Comparison of ENCODE assay signal across 8 mouse cellular contexts in the genomic region with DNA sequence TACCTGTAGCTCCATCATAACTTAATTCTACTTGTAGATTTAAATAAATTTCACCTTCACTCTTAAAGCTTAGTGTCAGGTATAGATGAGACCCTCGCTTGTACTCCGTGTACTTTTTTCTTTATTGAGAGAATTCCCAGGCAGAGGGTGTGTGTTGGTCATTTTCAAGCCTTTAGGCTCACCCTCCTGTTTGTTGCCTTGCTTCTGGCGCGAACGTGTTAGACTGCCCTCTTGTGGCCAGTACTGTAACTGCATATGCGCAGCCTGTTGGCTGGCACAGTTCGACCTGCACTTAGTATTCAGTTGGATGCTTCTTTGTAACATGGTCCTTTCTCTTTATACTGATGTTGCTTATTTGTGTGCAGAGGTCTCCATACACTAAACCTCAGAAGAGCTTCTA.
A peak's percentile ranks its signal among the peaks of the same experiment; 100 is the strongest.
DNase-seq lines count a peak whose midpoint lies in the region; ATAC-seq and TF ChIP-seq lines count a peak whose summit lies in the region.

No protein-coding gene starts in this region.

- no peaks in the 10 kb centered on the region for H3K9me3 ChIP-seq in forebrain, embryonic 10.5 days
- no peaks in the 10 kb centered on the region for H3K9me3 ChIP-seq in hindbrain, embryonic 15.5 days
- no peaks in the 10 kb centered on the region for H3K9me3 ChIP-seq in midbrain, embryonic 13.5 days

- 6% methylated on average over 7 of the region's 7 CpGs for WGBS in forebrain, embryonic 10.5 days
- WGBS in hindbrain, embryonic 15.5 days = 4% methylated on average over 7 of the region's 7 CpGs
- 3% methylated on average over 7 of the region's 7 CpGs for WGBS in midbrain, embryonic 13.5 days

- TF ChIP-seq CTCF in left cerebral cortex, adult 2 months (IDR thresholded peaks at IDR 0.05) = peak; percentile 97

- H3K27me3 ChIP-seq in forebrain, embryonic 10.5 days (ENCODE audit: poor library complexity, severe bottlenecking) = peaks cover 6% of the 10 kb centered on the region; the same call in 1 of the 2 replicates
- no peaks in the 10 kb centered on the region for H3K27me3 ChIP-seq in hindbrain, embryonic 15.5 days
- H3K27me3 ChIP-seq in midbrain, embryonic 13.5 days = peaks cover 14% of the 10 kb centered on the region; the same call in 1 of the 2 replicates

- H3K4me3 ChIP-seq in left cerebral cortex, adult 2 months = no peak overlapping the region
- no peak overlapping the region for H3K4me3 ChIP-seq in forebrain, embryonic 10.5 days
- no peak overlapping the region for H3K4me3 ChIP-seq in hindbrain, embryonic 15.5 days
- no peak overlapping the region for H3K4me3 ChIP-seq in midbrain, embryonic 13.5 days (replicated peaks)

- intact Hi-C loops in left cerebral cortex, adult 2 months (cut with DNase I) = loop anchor here (1.0 to 5.0 kb wide), 4 partner anchors 156 to 448 kb away; no protein-coding TSS in a partner anchor

- ATAC-seq in hindbrain, embryonic 15.5 days (ENCODE audit: low FRiP score, low read depth) = 0 out of 2 replicates have a peak, but pooled peaks have one; percentile 51
- ATAC-seq in midbrain, embryonic 13.5 days = peak; percentile 72; the same call in 1 of the 2 replicates

- peaks cover 6% of the 10 kb centered on the region for H3K4me1 ChIP-seq in forebrain, embryonic 10.5 days
- no peaks in the 10 kb centered on the region for H3K4me1 ChIP-seq in hindbrain, embryonic 15.5 days (replicated peaks)
- H3K4me1 ChIP-seq in midbrain, embryonic 13.5 days (replicated peaks) = no peaks in the 10 kb centered on the region

- no peak overlapping the region for H3K9ac ChIP-seq in hindbrain, embryonic 15.5 days
- H3K9ac ChIP-seq in midbrain, embryonic 13.5 days (replicated peaks) = no peak overlapping the region

- H3K36me3 ChIP-seq in forebrain, embryonic 10.5 days (replicated peaks) = no peaks in the 10 kb centered on the region
- no peaks in the 10 kb centered on the region for H3K36me3 ChIP-seq in hindbrain, embryonic 15.5 days
- no peaks in the 10 kb centered on the region for H3K36me3 ChIP-seq in midbrain, embryonic 13.5 days

- no peak overlapping the region for H3K4me2 ChIP-seq in hindbrain, embryonic 15.5 days
- H3K4me2 ChIP-seq in midbrain, embryonic 13.5 days (replicated peaks) = no peak overlapping the region

- H3K27ac ChIP-seq in left cerebral cortex, adult 2 months = no peak overlapping the region
- no peak overlapping the region for H3K27ac ChIP-seq in forebrain, embryonic 10.5 days
- H3K27ac ChIP-seq in hindbrain, embryonic 15.5 days (replicated peaks) = no peak overlapping the region
- H3K27ac ChIP-seq in midbrain, embryonic 13.5 days = no peak overlapping the region

- DNase-seq in left cerebral cortex, adult 2 months (ENCODE audit: extremely low spot score in 1 of 2, low spot score in 2 of 2) = peak; percentile 43 to 75
- DNase-seq in left cerebral cortex, adult 8-10 months (ENCODE audit: low spot score in 2 of 2) = no peak
- DNase-seq in c-Kit-positive CD71-negative TER-119-negative erythroid progenitor cells, embryonic 14.5 days (ENCODE audit: low read depth) = peak; percentile 32
- peak; percentile 75 for DNase-seq in forebrain, embryonic 10.5 days (ENCODE audit: extremely low spot score, low spot score)
- DNase-seq in layer of hippocampus, postnatal 36 days = peak; percentile 48 to 62
- DNase-seq in spleen, postnatal 10 days (ENCODE audit: low spot score in 2 of 2) = peak; percentile 9 to 44

Comparison
In these comparisons a context has a peak if more than half of its experiments do, and no peak if none do; other contexts are left out.
1. DNase-seq: peak in left cerebral cortex, adult 2 months (2 of 2), c-Kit-positive CD71-negative TER-119-negative erythroid progenitor cells, embryonic 14.5 days (single experiment), forebrain, embryonic 10.5 days (single experiment), layer of hippocampus, postnatal 36 days (2 of 2) and spleen, postnatal 10 days (2 of 2); none in left cerebral cortex, adult 8-10 months (0 of 2).